Mouse (Mus musculus) frontal cortex, adult (tissue): ENCODE data around the gene Smg5.
"Not testable (repeated sequence)": the region's sequence is repeated elsewhere in the genome, so short reads cannot be mapped to it uniquely, and the experiment has no call there.

Source experiments
- ATAC-seq: cut with Nextera tagmentation; 2 replicates; pipeline ENCODE4 v1.9.2; 2017; ENCODE audit warnings: mild to moderate bottlenecking, moderate library complexity, mixed read lengths; ENCODE audit not compliant: low TSS enrichment

The Smg5 gene

GRCm38 (mm10) chr3:88336058-88337013, at the start of gene Smg5, which contains the start of gene Tmem79:
Gene Smg5 (plus strand): TSS chr3:88336260.
Gene Tmem79 (minus strand): TSS chr3:88336148.
- peak; percentile 94 for ATAC-seq

- no peak for ATAC-seq
These were observed 49.0 kb upstream of the Smg5 start, which contains the start of gene Gm38392 for GRCm38 (mm10) chr3:88287110-88287509. Gene Gm38392 (minus strand): TSS chr3:88287210.

- not testable (repeated sequence) for ATAC-seq
These were observed 47.8 kb upstream of the Smg5 start for GRCm38 (mm10) chr3:88288133-88288713.

GRCm38 (mm10) chr3:88291970-88292369, 44.1 kb upstream of the Smg5 start:
- ATAC-seq, result no peak

GRCm38 (mm10) chr3:88295272-88295671, 40.8 kb upstream of the Smg5 start:
- ATAC-seq, result not testable (repeated sequence)

- ATAC-seq, result no peak
These were observed 39.9 kb upstream of the Smg5 start for GRCm38 (mm10) chr3:88296110-88296560.

- peak; percentile 96 for ATAC-seq
These were observed 39.3 kb upstream of the Smg5 start, which contains the start of the genes Tsacc and Cct3 for GRCm38 (mm10) chr3:88296561-88297318. Gene Tsacc (minus strand): TSS chr3:88296999. Gene Cct3 (plus strand): TSS chr3:88297116.

- peak; percentile 70 for ATAC-seq
These were observed 38.7 kb upstream of the Smg5 start for GRCm38 (mm10) chr3:88297321-88297851.

GRCm38 (mm10) chr3:88299172-88299571, 36.9 kb upstream of the Smg5 start:
- no peak for ATAC-seq

GRCm38 (mm10) chr3:88324951-88325405, 11.1 kb upstream of the Smg5 start, which contains the start of gene Glmp:
Gene Glmp (plus strand): TSS chr3:88325023.
- ATAC-seq, result peak; percentile 82

- ATAC-seq, result no peak
These were observed 7.1 kb upstream of the Smg5 start for GRCm38 (mm10) chr3:88328956-88329355.

GRCm38 (mm10) chr3:88331282-88331681, 4.8 kb upstream of the Smg5 start:
- ATAC-seq, result no peak

GRCm38 (mm10) chr3:88334029-88334658, 1.9 kb upstream of the Smg5 start:
- no peak for ATAC-seq

- ATAC-seq, result no peak
These were observed 1.1 kb upstream of the Smg5 start for GRCm38 (mm10) chr3:88334902-88335435.

GRCm38 (mm10) chr3:88335436-88336053, 515 bp upstream of the Smg5 start:
- peak; percentile 6; the same call in 1 of the 2 replicates for ATAC-seq

- peak; percentile 35; the same call in 1 of the 2 replicates for ATAC-seq
These were observed 1.4 kb downstream of the Smg5 start for GRCm38 (mm10) chr3:88337367-88338020.

GRCm38 (mm10) chr3:88338316-88338715, 2.3 kb downstream of the Smg5 start:
- no peak for ATAC-seq

GRCm38 (mm10) chr3:88339006-88339405, 2.9 kb downstream of the Smg5 start:
- ATAC-seq, result no peak

- ATAC-seq, result peak; percentile 55; the same call in 1 of the 2 replicates
These were observed 14.7 kb downstream of the Smg5 start for GRCm38 (mm10) chr3:88350732-88351131.
